Mouse (Mus musculus) midbrain, embryonic 11.5 days (tissue): Measurements from ENCODE around the gene Cplx2. TPM values are rescaled to one million over a fixed set of nuclear protein-coding genes. Genes with fewer than 3 reads are reported as not detected.

Experiments used
- ATAC-seq: fragments of 200-750 bp; cut with Nextera tagmentation; 2 replicates; pipeline ENCODE4 v1.8.0; 2017; ENCODE audit warnings: moderate TSS enrichment, moderate library complexity; ENCODE audit not compliant: low FRiP score
- DNase-seq: peaks from one replicate; pipeline ENCODE4 v3.0.0; 2015; ENCODE audit warnings: low spot score; ENCODE audit errors: missing footprints
- H3K27ac ChIP-seq: fragments of 300-500 bp; sonication (generic); 2 replicates; pipeline ENCODE4 v1.5.1; 2014; ENCODE audit warnings: low read depth, low read length
- H3K27me3 ChIP-seq: fragments of 300-500 bp; sonication (generic); 2 replicates; pipeline ENCODE4 v1.6.1; 2014; ENCODE audit warnings: mild to moderate bottlenecking, low read length, moderate library complexity, mixed read lengths; ENCODE audit not compliant: control insufficient read depth, insufficient read depth
- H3K36me3 ChIP-seq: fragments of 300-500 bp; sonication (generic); 2 replicates; pipeline ENCODE4 v1.6.1; 2014; ENCODE audit warnings: mild to moderate bottlenecking, low read length, moderate library complexity, mixed read lengths; ENCODE audit not compliant: control insufficient read depth, insufficient read depth
- H3K4me1 ChIP-seq: fragments of 300-500 bp; sonication (generic); 2 replicates; pipeline ENCODE4 v1.6.1; 2014; ENCODE audit warnings: low read length; ENCODE audit not compliant: control insufficient read depth, insufficient read depth
- H3K4me2 ChIP-seq: fragments of 300-500 bp; sonication (generic); 2 replicates; pipeline ENCODE4 v1.6.1; 2014; ENCODE audit warnings: mild to moderate bottlenecking, moderate library complexity
- H3K4me3 ChIP-seq: fragments of 300-500 bp; sonication (generic); 2 replicates; pipeline ENCODE4 v1.5.1; 2014; ENCODE audit warnings: low read depth, low read length
- H3K9ac ChIP-seq: fragments of 300-500 bp; sonication (generic); 2 replicates; pipeline ENCODE4 v1.6.1; 2014; ENCODE audit warnings: low read length
- H3K9me3 ChIP-seq: fragments of 300-500 bp; sonication (generic); 2 replicates; pipeline ENCODE4 v1.6.1; 2016; ENCODE audit warnings: low read length; ENCODE audit not compliant: control insufficient read depth
- WGBS: fragments of 180-500 bp; shearing (Covaris S2); extraction: QIAGEN DNeasy Blood & Tissue Kit; methylation state at CpG from one replicate; pipeline ENCODE4 v1.1.7; 2014; 5-methylcytosine and 5-hydroxymethylcytosine counted together
- polyA plus RNA-seq: library from polyadenylated mRNA; unstranded; fragments of >200 nt; fragmentation: Nextera tagmentation; extraction: Ambion mirVana; gene quantifications from 2 replicates; pipeline ENCODE4 v1.2.1, GENCODE M21; 2014

Cplx2 gene
- polyA plus RNA-seq, 1 experiment from 2014 or later, result 14.7 TPM

- peak; percentile 70 for DNase-seq
- no peak overlapping the region for H3K27ac ChIP-seq
- peaks cover 14% of the 10 kb centered on the region for H3K4me1 ChIP-seq
- H3K4me3 ChIP-seq, result no peak overlapping the region
- no peaks in the 10 kb centered on the region for H3K9me3 ChIP-seq
- H3K36me3 ChIP-seq, result no peaks in the 10 kb centered on the region
- no peak overlapping the region for H3K4me2 ChIP-seq
- WGBS, result 75% methylated on average over 11 of the region's 11 CpGs
- no peak for ATAC-seq
- no peak overlapping the region for H3K9ac ChIP-seq
- peaks cover 4% of the 10 kb centered on the region; the same call in 1 of the 2 replicates for H3K27me3 ChIP-seq
Measured at GRCm38 (mm10) chr13:54375497-54376495, 4.6 kb downstream of the Cplx2 start.

- DNase-seq, result no peak
- Histone ChIP-seq H3K27ac (no peak overlapping the region), H3K4me1 (peaks cover 9% of the 10 kb centered on the region), H3K4me3 (no peak overlapping the region), H3K36me3 (no peaks in the 10 kb centered on the region), H3K27me3 (peaks cover 4% of the 10 kb centered on the region; the same call in 1 of the 2 replicates), H3K9me3 (no peaks in the 10 kb centered on the region), H3K9ac (no peak overlapping the region), H3K4me2 (no peak overlapping the region)
- ATAC-seq, result no peak
- WGBS, result 95% methylated on average over 7 of the region's 7 CpGs
Measured at GRCm38 (mm10) chr13:54376736-54377135, 5.6 kb downstream of the Cplx2 start.

- 65% methylated on average over 3 of the region's 3 CpGs for WGBS
- no peak for ATAC-seq
Measured at GRCm38 (mm10) chr13:54378051-54378450, 6.9 kb downstream of the Cplx2 start.

GRCm38 (mm10) chr13:54380421-54380820, 9.3 kb downstream of the Cplx2 start:
- no peaks in the 10 kb centered on the region for H3K36me3 ChIP-seq
- WGBS, result 90% methylated on average over 5 of the region's 5 CpGs
- H3K27ac ChIP-seq, result no peak overlapping the region
- ATAC-seq, result no peak
- H3K4me1 ChIP-seq, result peaks cover 6% of the 10 kb centered on the region; the same call in 1 of the 2 replicates
- H3K9me3 ChIP-seq, result no peaks in the 10 kb centered on the region
- DNase-seq, result no peak
- H3K4me3 ChIP-seq, result no peak overlapping the region
- no peak overlapping the region for H3K4me2 ChIP-seq
- no peak overlapping the region for H3K9ac ChIP-seq
- H3K27me3 ChIP-seq, result no peaks in the 10 kb centered on the region

More at GRCm38 (mm10) chr13:54378051-54378450, 6.9 kb downstream of the Cplx2 start:
- Histone ChIP-seq H3K4me1 (peaks cover 2% of the 10 kb centered on the region), H3K4me2 (no peak overlapping the region), H3K27ac (no peak overlapping the region), H3K9ac (no peak overlapping the region), H3K36me3 (no peaks in the 10 kb centered on the region), H3K27me3 (no peaks in the 10 kb centered on the region), H3K4me3 (no peak overlapping the region), H3K9me3 (no peaks in the 10 kb centered on the region)
- no peak for DNase-seq

- no peak overlapping the region for H3K4me3 ChIP-seq
- DNase-seq, result no peak
- H3K9me3 ChIP-seq, result no peaks in the 10 kb centered on the region
- no peaks in the 10 kb centered on the region for H3K27me3 ChIP-seq
- H3K9ac ChIP-seq, result no peak overlapping the region
- H3K27ac ChIP-seq, result no peak overlapping the region
- H3K4me2 ChIP-seq, result no peak overlapping the region
- H3K4me1 ChIP-seq, result peaks cover 6% of the 10 kb centered on the region; the same call in 1 of the 2 replicates
- 88% methylated on average over 8 of the region's 8 CpGs for WGBS
- no peak for ATAC-seq
- H3K36me3 ChIP-seq, result no peaks in the 10 kb centered on the region
Measured at GRCm38 (mm10) chr13:54381396-54381795, 10.2 kb downstream of the Cplx2 start.

GRCm38 (mm10) chr13:54383531-54383930, 12.4 kb downstream of the Cplx2 start:
- ATAC-seq, result no peak
- H3K4me1 ChIP-seq, result peaks cover 6% of the 10 kb centered on the region; the same call in 1 of the 2 replicates
- H3K4me3 ChIP-seq, result no peak overlapping the region
- no peaks in the 10 kb centered on the region for H3K36me3 ChIP-seq
- 78% methylated on average over 4 of the region's 5 CpGs for WGBS
- H3K27me3 ChIP-seq, result no peaks in the 10 kb centered on the region
- H3K4me2 ChIP-seq, result no peak overlapping the region
- no peak for DNase-seq
- H3K9me3 ChIP-seq, result no peaks in the 10 kb centered on the region
- H3K9ac ChIP-seq, result no peak overlapping the region
- no peak overlapping the region for H3K27ac ChIP-seq

GRCm38 (mm10) chr13:54384518-54384917, 13.4 kb downstream of the Cplx2 start:
- Histone ChIP-seq H3K27ac (no peak overlapping the region), H3K27me3 (no peaks in the 10 kb centered on the region), H3K4me3 (no peak overlapping the region), H3K36me3 (no peaks in the 10 kb centered on the region), H3K9ac (no peak overlapping the region), H3K4me2 (no peak overlapping the region), H3K9me3 (no peaks in the 10 kb centered on the region), H3K4me1 (peaks cover 6% of the 10 kb centered on the region; the same call in 1 of the 2 replicates)
- WGBS, result 38% methylated on average over 5 of the region's 5 CpGs
- ATAC-seq, result 0 out of 2 replicates have a peak, but pooled peaks have one; percentile 42
- no peak for DNase-seq

GRCm38 (mm10) chr13:54385008-54386004, 14.2 kb downstream of the Cplx2 start:
- Histone ChIP-seq H3K27ac (no peak overlapping the region), H3K36me3 (no peaks in the 10 kb centered on the region), H3K9ac (no peak overlapping the region)

More at GRCm38 (mm10) chr13:54385008-54386004, 14.2 kb downstream of the Cplx2 start:
- no peak overlapping the region for H3K4me2 ChIP-seq
- no peak overlapping the region for H3K4me3 ChIP-seq
- no peaks in the 10 kb centered on the region for H3K27me3 ChIP-seq
- no peaks in the 10 kb centered on the region for H3K9me3 ChIP-seq
- peaks cover 6% of the 10 kb centered on the region; the same call in 1 of the 2 replicates for H3K4me1 ChIP-seq
- peak; percentile 19; the same call in 1 of the 2 replicates for ATAC-seq
- DNase-seq, result no peak
- 74% methylated on average over 19 of the region's 19 CpGs for WGBS
